Mouse (Mus musculus) olfactory bulb, adult 2 months (tissue): ENCODE results near the gene E130114P18Rik.

Experiments used
- CTCF ChIP-seq: fragments of 200-500 bp; IDR thresholded peaks from 2 replicates; pipeline ENCODE4 v1.5.1; 2012; ENCODE audit warnings: low read depth, mild to moderate bottlenecking, low read length, moderate library complexity; ENCODE audit not compliant: insufficient read depth
- POLR2A ChIP-seq: fragments of 200-500 bp; IDR thresholded peaks from 2 replicates; pipeline ENCODE4 v1.6.1; 2012; ENCODE audit warnings: mild to moderate bottlenecking, low read depth, low read length, moderate library complexity; ENCODE audit not compliant: insufficient read depth

- TF ChIP-seq CTCF: no peak
- TF ChIP-seq POLR2A: no peak
These were observed 154.7 kb downstream of the E130114P18Rik start for GRCm38 (mm10) chr4:97623165-97623564.
